Mouse (Mus musculus): ENCODE data around the gene Gm14409. TPM values are rescaled to one million over a fixed set of nuclear protein-coding genes. Genes with fewer than 3 reads are reported as not detected.
"Not testable (repeated sequence)": the region's sequence is repeated elsewhere in the genome, so short reads cannot be mapped to it uniquely, and the experiment has no call there.

Gm14409 gene
- polyA plus RNA-seq (2012; rRNA removed) (not detected in 2 replicates), polyA plus RNA-seq (2014; fragmentation: Nextera tagmentation; extraction: Ambion mirVana) (not detected in 2 replicates)

DNA sequence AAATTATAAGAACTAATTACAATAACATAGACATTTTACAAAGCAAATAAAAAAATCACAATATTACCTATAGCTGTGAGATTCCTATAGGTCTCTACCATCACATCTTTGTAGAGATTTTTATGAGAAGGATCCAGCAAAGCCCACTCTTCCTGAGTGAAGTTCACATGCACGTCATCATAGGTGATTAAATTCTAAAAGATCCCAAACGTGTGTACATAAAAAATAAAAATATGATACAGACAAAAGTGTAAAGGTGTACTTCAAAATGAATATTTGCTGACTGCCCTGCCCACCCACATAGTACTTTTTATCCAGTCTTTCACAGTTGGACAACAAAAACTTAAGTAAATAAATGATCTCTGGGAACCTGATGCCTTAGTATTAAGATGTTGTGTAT lies at the start of gene Gm14409:
Gene Gm14409 (minus strand): TSS at position 101 of the 400 bp plus-strand sequence.
- not testable (repeated sequence) for H3K9ac ChIP-seq (ENCODE audit: low read depth, low read length, severe bottlenecking); H3K4me1 ChIP-seq (ENCODE audit: control insufficient read depth, insufficient read depth, low read length); H3K4me3 ChIP-seq (replicated peaks; ENCODE audit: low read length); H3K9me3 ChIP-seq (ENCODE audit: control insufficient read depth, low read length); H3K4me2 ChIP-seq (replicated peaks; ENCODE audit: low read depth, low read length, severe bottlenecking); ATAC-seq (ENCODE audit: low FRiP score, low read depth); H3K36me3 ChIP-seq (ENCODE audit: control insufficient read depth, insufficient read depth, low read length); DNase-seq (ENCODE audit: low spot score); H3K27me3 ChIP-seq (ENCODE audit: control insufficient read depth, insufficient read depth, low read length); H3K27ac ChIP-seq (replicated peaks; ENCODE audit: low read depth, low read length)
- WGBS, result no CpG with 5 or more reads among the region's 2 CpGs

DNA sequence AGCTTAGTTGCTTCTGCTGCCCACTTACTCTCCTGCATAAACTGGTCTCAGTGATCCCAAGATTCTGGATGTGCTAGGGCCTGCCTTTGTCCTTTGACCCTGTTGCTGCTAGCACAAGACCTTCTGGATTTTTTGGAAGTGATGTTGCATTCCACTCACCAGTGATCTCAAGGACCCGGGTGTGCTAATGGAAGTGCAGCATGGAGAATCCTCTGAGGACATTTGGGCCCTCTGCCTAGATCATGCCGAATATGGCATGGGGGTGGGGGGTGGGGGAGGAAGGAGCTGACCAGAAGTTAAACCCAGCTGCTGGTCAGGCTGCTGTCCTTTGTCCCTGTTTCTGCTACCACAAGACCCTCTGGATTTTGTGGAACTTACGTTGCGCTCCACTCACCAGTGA lies 42.8 kb upstream of the Gm14409 start:
- ATAC-seq (ENCODE audit: low FRiP score, low read depth); H3K4me3 ChIP-seq (replicated peaks; ENCODE audit: low read length); H3K27me3 ChIP-seq (ENCODE audit: control insufficient read depth, insufficient read depth, low read length); H3K9me3 ChIP-seq (ENCODE audit: control insufficient read depth, low read length); H3K9ac ChIP-seq (ENCODE audit: low read depth, low read length, severe bottlenecking); H3K4me2 ChIP-seq (replicated peaks; ENCODE audit: low read depth, low read length, severe bottlenecking); H3K4me1 ChIP-seq (ENCODE audit: control insufficient read depth, insufficient read depth, low read length); H3K27ac ChIP-seq (replicated peaks; ENCODE audit: low read depth, low read length); DNase-seq (ENCODE audit: low spot score); H3K36me3 ChIP-seq (ENCODE audit: control insufficient read depth, insufficient read depth, low read length): not testable (repeated sequence)
- 88% methylated on average over 4 of the region's 4 CpGs for WGBS

DNA sequence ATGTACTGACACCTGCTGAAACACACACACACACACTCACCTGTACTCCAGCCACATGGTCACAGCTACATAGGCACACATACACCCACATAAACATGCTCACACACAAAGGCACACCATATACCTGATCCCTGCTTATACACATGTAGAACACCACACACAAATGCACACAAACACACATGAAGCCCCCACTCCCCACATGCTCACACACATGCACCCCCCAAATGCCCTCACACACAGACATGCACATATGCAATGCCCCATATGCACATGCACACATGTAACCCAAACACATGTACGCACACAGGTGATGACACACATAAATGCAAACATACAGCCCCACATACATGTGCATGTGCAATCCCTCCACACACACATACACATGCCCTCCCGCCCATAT lies 38.1 kb upstream of the Gm14409 start:
- no CpG with 5 or more reads among the region's 2 CpGs for WGBS
- not testable (repeated sequence) for DNase-seq (ENCODE audit: low spot score); ATAC-seq (ENCODE audit: low FRiP score, low read depth); H3K9ac ChIP-seq (ENCODE audit: low read depth, low read length, severe bottlenecking); H3K27ac ChIP-seq (replicated peaks; ENCODE audit: low read depth, low read length); H3K36me3 ChIP-seq (ENCODE audit: control insufficient read depth, insufficient read depth, low read length); H3K27me3 ChIP-seq (ENCODE audit: control insufficient read depth, insufficient read depth, low read length); H3K9me3 ChIP-seq (ENCODE audit: control insufficient read depth, low read length); H3K4me1 ChIP-seq (ENCODE audit: control insufficient read depth, insufficient read depth, low read length); H3K4me3 ChIP-seq (replicated peaks; ENCODE audit: low read length); H3K4me2 ChIP-seq (replicated peaks; ENCODE audit: low read depth, low read length, severe bottlenecking)

DNA sequence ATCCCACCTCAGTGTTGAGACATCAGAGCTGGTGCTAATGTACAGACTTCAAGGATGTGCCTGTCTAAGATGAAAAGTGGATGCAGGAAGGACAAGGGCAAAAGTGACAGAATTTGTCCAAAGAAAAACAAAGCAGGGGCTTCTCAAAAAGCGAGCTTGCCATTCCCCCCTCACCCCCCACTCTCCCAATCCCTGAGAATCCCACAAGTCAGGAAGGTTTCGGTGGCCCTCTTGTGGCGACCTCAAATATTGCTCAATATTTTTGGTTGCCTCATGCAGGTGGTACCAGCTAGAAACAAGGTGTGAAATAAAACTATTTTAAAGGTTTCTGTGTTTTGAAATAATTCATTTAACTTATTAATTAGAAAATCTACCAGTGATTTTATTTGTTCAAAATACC lies 16.9 kb upstream of the Gm14409 start:
- H3K9me3 ChIP-seq (ENCODE audit: control insufficient read depth, low read length); H3K27ac ChIP-seq (replicated peaks; ENCODE audit: low read depth, low read length); ATAC-seq (ENCODE audit: low FRiP score, low read depth); H3K36me3 ChIP-seq (ENCODE audit: control insufficient read depth, insufficient read depth, low read length); H3K4me2 ChIP-seq (replicated peaks; ENCODE audit: low read depth, low read length, severe bottlenecking); H3K27me3 ChIP-seq (ENCODE audit: control insufficient read depth, insufficient read depth, low read length); H3K9ac ChIP-seq (ENCODE audit: low read depth, low read length, severe bottlenecking); DNase-seq (ENCODE audit: low spot score); H3K4me1 ChIP-seq (ENCODE audit: control insufficient read depth, insufficient read depth, low read length); H3K4me3 ChIP-seq (replicated peaks; ENCODE audit: low read length): not testable (repeated sequence)
- WGBS, result 32% methylated on average over 3 of the region's 3 CpGs

DNA sequence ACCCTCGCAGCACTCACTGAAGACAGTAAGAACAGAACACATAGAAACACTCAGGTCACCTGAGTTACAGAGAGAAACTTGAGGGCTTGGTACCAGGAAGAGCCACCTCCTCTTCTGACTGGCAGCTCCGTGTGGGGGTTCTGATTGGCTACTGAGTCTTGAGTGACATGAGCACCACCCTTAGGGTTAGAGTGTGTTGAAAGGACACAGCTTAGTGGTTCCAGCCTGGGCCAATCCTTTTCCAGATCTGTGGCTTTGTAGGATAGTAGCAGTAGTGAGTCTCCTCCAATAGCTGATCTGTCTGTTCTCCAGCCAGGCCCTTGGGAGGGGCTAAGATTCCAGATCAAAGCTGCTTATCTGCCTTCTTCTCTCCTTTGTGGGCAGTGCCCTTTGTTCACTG lies 10.9 kb upstream of the Gm14409 start:
- H3K4me2 ChIP-seq (replicated peaks; ENCODE audit: low read depth, low read length, severe bottlenecking); H3K36me3 ChIP-seq (ENCODE audit: control insufficient read depth, insufficient read depth, low read length); ATAC-seq (ENCODE audit: low FRiP score, low read depth); H3K9me3 ChIP-seq (ENCODE audit: control insufficient read depth, low read length); DNase-seq (ENCODE audit: low spot score); H3K27me3 ChIP-seq (ENCODE audit: control insufficient read depth, insufficient read depth, low read length); H3K9ac ChIP-seq (ENCODE audit: low read depth, low read length, severe bottlenecking); H3K27ac ChIP-seq (replicated peaks; ENCODE audit: low read depth, low read length); H3K4me3 ChIP-seq (replicated peaks; ENCODE audit: low read length); H3K4me1 ChIP-seq (ENCODE audit: control insufficient read depth, insufficient read depth, low read length): not testable (repeated sequence)
- 71% methylated on average over 1 of the region's 2 CpGs for WGBS

DNA sequence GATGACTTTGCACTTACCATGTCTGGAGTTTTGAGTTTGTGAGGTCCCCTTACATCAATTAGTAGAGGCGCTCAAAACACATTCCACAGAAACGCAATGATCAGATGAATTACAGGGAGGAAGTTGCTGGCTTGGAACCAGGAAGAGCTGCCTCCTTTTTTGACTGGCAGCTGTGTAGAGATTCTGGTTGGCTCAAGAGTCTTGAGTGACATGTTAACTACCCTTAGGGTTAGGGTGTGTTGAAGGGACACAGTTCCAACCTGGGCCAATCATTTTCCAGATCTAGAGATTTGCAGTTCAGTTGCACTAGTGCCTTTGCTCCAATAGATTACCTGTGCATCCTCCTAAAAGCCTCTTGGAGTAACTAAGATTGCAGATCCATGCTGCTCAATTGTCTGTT lies 5.4 kb upstream of the Gm14409 start:
- WGBS, result 89% methylated on average over 2 of the region's 2 CpGs
- H3K36me3 ChIP-seq (ENCODE audit: control insufficient read depth, insufficient read depth, low read length); H3K27me3 ChIP-seq (ENCODE audit: control insufficient read depth, insufficient read depth, low read length); H3K9me3 ChIP-seq (ENCODE audit: control insufficient read depth, low read length); H3K4me1 ChIP-seq (ENCODE audit: control insufficient read depth, insufficient read depth, low read length); H3K4me3 ChIP-seq (replicated peaks; ENCODE audit: low read length); H3K27ac ChIP-seq (replicated peaks; ENCODE audit: low read depth, low read length); ATAC-seq (ENCODE audit: low FRiP score, low read depth); H3K9ac ChIP-seq (ENCODE audit: low read depth, low read length, severe bottlenecking); DNase-seq (ENCODE audit: low spot score); H3K4me2 ChIP-seq (replicated peaks; ENCODE audit: low read depth, low read length, severe bottlenecking): not testable (repeated sequence)

DNA sequence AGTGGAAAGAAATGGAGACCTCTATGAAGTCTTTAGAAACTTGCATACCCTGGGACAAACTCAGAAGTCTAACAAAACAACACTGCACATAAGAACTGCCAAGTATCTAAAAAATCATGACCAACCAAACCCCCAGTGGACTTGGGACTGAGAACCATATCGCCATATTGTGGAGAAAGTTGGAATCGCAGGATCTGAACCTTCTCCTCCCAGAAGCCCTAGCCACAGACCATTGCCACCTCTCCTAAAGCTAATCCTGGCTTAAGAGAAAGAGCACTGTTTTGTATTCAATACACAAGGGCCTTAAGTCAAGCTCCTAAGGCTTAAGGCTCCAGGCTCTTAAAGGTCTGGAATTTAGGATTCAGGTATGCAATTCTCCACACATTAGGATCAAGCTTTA lies 19.4 kb downstream of the Gm14409 start:
- H3K4me1 ChIP-seq (ENCODE audit: control insufficient read depth, insufficient read depth, low read length); ATAC-seq (ENCODE audit: low FRiP score, low read depth); H3K9me3 ChIP-seq (ENCODE audit: control insufficient read depth, low read length); H3K36me3 ChIP-seq (ENCODE audit: control insufficient read depth, insufficient read depth, low read length); H3K9ac ChIP-seq (ENCODE audit: low read depth, low read length, severe bottlenecking); H3K27ac ChIP-seq (replicated peaks; ENCODE audit: low read depth, low read length); DNase-seq (ENCODE audit: low spot score); H3K4me2 ChIP-seq (replicated peaks; ENCODE audit: low read depth, low read length, severe bottlenecking); H3K27me3 ChIP-seq (ENCODE audit: control insufficient read depth, insufficient read depth, low read length); H3K4me3 ChIP-seq (replicated peaks; ENCODE audit: low read length): not testable (repeated sequence)
- WGBS, result 83% methylated on average over 2 of the region's 2 CpGs

DNA sequence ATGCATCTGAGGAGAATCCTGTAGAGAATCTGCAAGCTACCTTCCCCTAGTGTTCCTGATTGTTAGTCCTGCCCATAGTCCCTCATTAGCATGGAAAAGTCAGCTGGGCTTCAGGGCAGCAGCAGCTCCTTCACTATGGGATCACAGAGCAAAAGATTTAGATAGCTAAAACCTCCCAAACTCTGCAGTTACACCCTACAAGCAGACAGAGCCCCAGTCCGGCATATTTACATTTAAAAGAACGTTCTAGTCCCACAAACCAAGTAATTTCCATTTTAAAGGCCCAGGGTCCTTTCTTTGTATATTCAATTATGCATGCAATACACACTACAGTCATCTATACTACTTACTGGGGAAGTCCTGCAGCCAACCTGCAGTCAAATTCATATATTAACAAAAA lies 36.4 kb downstream of the Gm14409 start:
- H3K27me3 ChIP-seq (ENCODE audit: control insufficient read depth, insufficient read depth, low read length); H3K4me3 ChIP-seq (replicated peaks; ENCODE audit: low read length); H3K36me3 ChIP-seq (ENCODE audit: control insufficient read depth, insufficient read depth, low read length); H3K9me3 ChIP-seq (ENCODE audit: control insufficient read depth, low read length); H3K4me2 ChIP-seq (replicated peaks; ENCODE audit: low read depth, low read length, severe bottlenecking); H3K4me1 ChIP-seq (ENCODE audit: control insufficient read depth, insufficient read depth, low read length); H3K9ac ChIP-seq (ENCODE audit: low read depth, low read length, severe bottlenecking); H3K27ac ChIP-seq (replicated peaks; ENCODE audit: low read depth, low read length); DNase-seq (ENCODE audit: low spot score); ATAC-seq (ENCODE audit: low FRiP score, low read depth): not testable (repeated sequence)
- 78% methylated on average over 2 of the region's 2 CpGs for WGBS
